ENCODE assay signal across 11 mouse cellular contexts in the genomic region with DNA sequence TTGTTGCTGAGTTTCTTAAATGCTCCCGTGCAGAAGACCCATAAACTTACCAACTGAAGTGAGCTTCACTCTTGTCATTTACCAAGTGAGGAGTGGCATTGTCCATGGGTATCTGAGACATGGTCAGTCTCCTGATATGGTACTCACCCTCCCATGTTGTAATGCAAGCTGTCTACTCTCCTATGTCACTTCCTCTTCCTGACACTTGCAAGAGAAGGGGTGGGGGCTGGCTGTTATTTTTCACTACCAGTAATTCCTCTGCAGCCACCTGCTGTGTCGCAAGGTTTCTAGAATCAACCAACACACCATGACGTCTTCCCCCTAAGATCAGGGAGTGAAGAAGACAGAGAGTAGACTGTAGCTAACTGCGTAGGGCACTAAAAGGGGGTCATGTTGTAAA.
A peak's percentile ranks its signal among the peaks of the same experiment; 100 is the strongest.
DNase-seq lines count a peak whose midpoint lies in the region; ATAC-seq and TF ChIP-seq lines count a peak whose summit lies in the region.
"Had no signal": no experiment of that assay in that cellular context is flagged by ENCODE, and none has a peak within 500 bp of the region (broad histone marks: within the 10 kb centered on the region; RNA-seq: fewer than 3 reads in every experiment).

No protein-coding gene starts in this region.

- no peak for TF ChIP-seq POLR2A in lung, adult 2 months (IDR thresholded peaks at IDR 0.05; ENCODE audit: borderline replicate concordance, extremely low read depth, low read depth, low read length)

- H3K4me1 ChIP-seq in lung, adult 2 months (ENCODE audit: control insufficient read depth, insufficient read depth, low read length) = no peaks in the 10 kb centered on the region
- H3K4me1 ChIP-seq: embryonic facial prominence, embryonic 15.5 days had no signal

- ATAC-seq in common myeloid progenitor, adult 5-6 weeks (replicated peaks; ENCODE audit: low read depth, poor library complexity, severe bottlenecking) = peak; percentile 67

- DNase-seq in lung, adult 18-20 months = peak; percentile 26 to 27
- DNase-seq in lung, adult 2 months = no peak
- DNase-seq in lung, postnatal 14 days = peak; percentile 24
- DNase-seq in spleen, postnatal 36 days (ENCODE audit: low spot score in 2 of 2) = peak; percentile 69 to 80
- DNase-seq in adrenal gland, adult 8-10 months = no peak
- no peak for DNase-seq in neural tube, embryonic 10.5 days (ENCODE audit: extremely low spot score, low spot score)
- DNase-seq in Muller cell, postnatal 12 days (ENCODE audit: inconsistent ontology term) = no peak
- DNase-seq: cerebellum, postnatal 14 days; lung, embryonic 14.5 days had no signal

- TF ChIP-seq CTCF in lung, adult 2 months (IDR thresholded peaks at IDR 0.05; ENCODE audit: insufficient read depth, low read length) = no peak

- WGBS in lung, adult 2 months = 76% methylated on average over 4 of the region's 4 CpGs

- no peak overlapping the region for H3K4me3 ChIP-seq in lung, adult 2 months (replicated peaks; ENCODE audit: extremely low read depth, low read depth, low read length)
- H3K4me3 ChIP-seq: embryonic facial prominence, embryonic 15.5 days had no signal

Comparison
In these comparisons a context has a peak if more than half of its experiments do, and no peak if none do; other contexts are left out.
1. DNase-seq: peak in lung, adult 18-20 months (2 of 2), lung, postnatal 14 days (single experiment) and spleen, postnatal 36 days (2 of 2); none in lung, adult 2 months (single experiment), adrenal gland, adult 8-10 months (single experiment), neural tube, embryonic 10.5 days (single experiment) and Muller cell, postnatal 12 days (single experiment).